20 mouse cellular contexts compared by ENCODE assay signal in the genomic region with DNA sequence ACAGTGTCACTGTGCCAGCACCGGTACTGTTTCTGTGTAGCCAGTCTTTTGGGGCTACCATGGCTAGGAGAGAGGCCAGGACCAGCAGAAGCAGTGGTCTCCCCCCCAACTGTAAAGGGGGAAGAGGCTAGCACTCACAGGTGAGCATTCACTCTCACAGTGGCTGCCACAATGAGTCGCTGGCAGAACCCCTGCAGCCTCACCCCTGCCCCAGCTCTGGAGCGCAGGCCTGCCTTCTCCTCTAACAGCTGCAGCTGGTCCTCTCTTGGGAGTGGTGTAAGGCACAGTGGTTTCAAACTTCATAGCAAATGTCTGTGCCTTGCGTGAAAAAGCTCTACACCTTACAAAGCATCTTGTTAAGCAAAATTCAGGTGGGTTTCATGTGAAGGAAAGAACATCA.
DNase-seq lines count a peak whose midpoint lies in the region; ATAC-seq and TF ChIP-seq lines count a peak whose summit lies in the region.
"Had no signal": no experiment of that assay in that cellular context is flagged by ENCODE, and none has a peak within 500 bp of the region (broad histone marks: within the 10 kb centered on the region; RNA-seq: fewer than 3 reads in every experiment).

No protein-coding gene starts in this region.

- H3K9me3 ChIP-seq in hindbrain, embryonic 13.5 days = no peaks in the 10 kb centered on the region
- H3K9me3 ChIP-seq in hindbrain, embryonic 14.5 days (ENCODE audit: control insufficient read depth, low read length) = no peaks in the 10 kb centered on the region
- H3K9me3 ChIP-seq in limb, embryonic 13.5 days = no peaks in the 10 kb centered on the region
- no peaks in the 10 kb centered on the region for H3K9me3 ChIP-seq in intestine, postnatal 0 days (ENCODE audit: control insufficient read depth)
- H3K9me3 ChIP-seq: midbrain, embryonic 15.5 days; neural tube, embryonic 13.5 days; stomach, embryonic 15.5 days had no signal

- H3K4me2 ChIP-seq in hindbrain, embryonic 13.5 days = no peak overlapping the region
- H3K4me2 ChIP-seq in hindbrain, embryonic 14.5 days (replicated peaks) = no peak overlapping the region
- no peak overlapping the region for H3K4me2 ChIP-seq in limb, embryonic 13.5 days (replicated peaks)
- no peak overlapping the region for H3K4me2 ChIP-seq in intestine, postnatal 0 days (replicated peaks; ENCODE audit: low read depth)
- H3K4me2 ChIP-seq: heart, embryonic 11.5 days; midbrain, embryonic 15.5 days; neural tube, embryonic 13.5 days; stomach, embryonic 15.5 days had no signal

- ATAC-seq in hindbrain, embryonic 13.5 days (ENCODE audit: low FRiP score) = no peak
- no peak for ATAC-seq in hindbrain, embryonic 14.5 days (ENCODE audit: low FRiP score)
- no peak for ATAC-seq in limb, embryonic 13.5 days (ENCODE audit: low FRiP score, low read depth)
- no peak for ATAC-seq in granulocyte monocyte progenitor cell, adult 5-6 weeks (replicated peaks; ENCODE audit: poor library complexity, severe bottlenecking)
- no peak for ATAC-seq in intestine, postnatal 0 days
- ATAC-seq: liver, postnatal 0 days; lung, postnatal 0 days; midbrain, embryonic 15.5 days had no signal

- no peak overlapping the region for H3K4me3 ChIP-seq in hindbrain, embryonic 13.5 days
- H3K4me3 ChIP-seq in hindbrain, embryonic 14.5 days (replicated peaks; ENCODE audit: low read length) = no peak overlapping the region
- no peak overlapping the region for H3K4me3 ChIP-seq in limb, embryonic 13.5 days
- no peak overlapping the region for H3K4me3 ChIP-seq in intestine, postnatal 0 days (ENCODE audit: low read depth, low read length)
- H3K4me3 ChIP-seq: midbrain, embryonic 15.5 days; neural tube, embryonic 13.5 days; stomach, embryonic 15.5 days had no signal

- peaks cover 39% of the 10 kb centered on the region for H3K36me3 ChIP-seq in hindbrain, embryonic 13.5 days
- H3K36me3 ChIP-seq in hindbrain, embryonic 14.5 days (replicated peaks; ENCODE audit: control insufficient read depth, insufficient read depth) = peaks cover 43% of the 10 kb centered on the region
- H3K36me3 ChIP-seq in limb, embryonic 13.5 days = peaks cover 39% of the 10 kb centered on the region
- H3K36me3 ChIP-seq in intestine, postnatal 0 days (ENCODE audit: control insufficient read depth, insufficient read depth) = no peaks in the 10 kb centered on the region
- H3K36me3 ChIP-seq: stomach, embryonic 15.5 days had no signal

- H3K27ac ChIP-seq in hindbrain, embryonic 13.5 days = peak overlapping the region; percentile 72; the same call in 1 of the 2 replicates
- H3K27ac ChIP-seq in hindbrain, embryonic 14.5 days = no peak overlapping the region
- H3K27ac ChIP-seq in limb, embryonic 13.5 days = peak overlapping the region; percentile 18; the same call in 1 of the 2 replicates
- H3K27ac ChIP-seq in intestine, postnatal 0 days (ENCODE audit: low read depth, low read length) = no peak overlapping the region
- H3K27ac ChIP-seq: macrophage; neural tube, embryonic 13.5 days; stomach, embryonic 15.5 days had no signal

- no peak for TF ChIP-seq CTCF in intestine, postnatal 0 days (IDR thresholded peaks at IDR 0.05; ENCODE audit: low read depth)

- H3K4me1 ChIP-seq in hindbrain, embryonic 13.5 days (replicated peaks) = peaks cover 59% of the 10 kb centered on the region
- H3K4me1 ChIP-seq in hindbrain, embryonic 14.5 days (replicated peaks; ENCODE audit: control insufficient read depth, insufficient read depth, low read length) = peaks cover 32% of the 10 kb centered on the region
- peaks cover 67% of the 10 kb centered on the region for H3K4me1 ChIP-seq in limb, embryonic 13.5 days
- H3K4me1 ChIP-seq in intestine, postnatal 0 days (replicated peaks; ENCODE audit: control insufficient read depth, insufficient read depth, low read length) = no peaks in the 10 kb centered on the region
- H3K4me1 ChIP-seq: stomach, embryonic 15.5 days had no signal

- no peaks in the 10 kb centered on the region for H3K27me3 ChIP-seq in hindbrain, embryonic 13.5 days
- H3K27me3 ChIP-seq in hindbrain, embryonic 14.5 days (ENCODE audit: control insufficient read depth, insufficient read depth, low read length) = no peaks in the 10 kb centered on the region
- H3K27me3 ChIP-seq in limb, embryonic 13.5 days = peaks cover 12% of the 10 kb centered on the region; the same call in 1 of the 2 replicates
- no peaks in the 10 kb centered on the region for H3K27me3 ChIP-seq in intestine, postnatal 0 days (replicated peaks; ENCODE audit: control insufficient read depth, insufficient read depth, low read length)
- H3K27me3 ChIP-seq: midbrain, embryonic 15.5 days; neural tube, embryonic 13.5 days; stomach, embryonic 15.5 days had no signal

- no peak overlapping the region for H3K9ac ChIP-seq in hindbrain, embryonic 13.5 days
- no peak overlapping the region for H3K9ac ChIP-seq in hindbrain, embryonic 14.5 days
- H3K9ac ChIP-seq in limb, embryonic 13.5 days = no peak overlapping the region
- H3K9ac ChIP-seq in intestine, postnatal 0 days (ENCODE audit: low read depth, low read length) = no peak overlapping the region
- H3K9ac ChIP-seq: liver, postnatal 0 days; midbrain, embryonic 15.5 days; neural tube, embryonic 13.5 days; stomach, embryonic 15.5 days had no signal

- 78% methylated on average over 4 of the region's 4 CpGs for WGBS in hindbrain, embryonic 13.5 days
- 75% methylated on average over 4 of the region's 4 CpGs for WGBS in hindbrain, embryonic 14.5 days
- 47% methylated on average over 4 of the region's 4 CpGs for WGBS in limb, embryonic 13.5 days
- WGBS in intestine, postnatal 0 days = 81% methylated on average over 4 of the region's 4 CpGs

- DNase-seq in hindbrain, embryonic 14.5 days (ENCODE audit: low spot score) = no peak
- DNase-seq in thymus, postnatal 0 days (ENCODE audit: low spot score) = peak; percentile 88
- DNase-seq in layer of hippocampus, adult 9-10 months (ENCODE audit: low spot score) = no peak
- DNase-seq: adrenal gland, postnatal 14 days; cerebellum, adult 8-10 months; heart, postnatal 14 days; kidney, adult 8-10 months; kidney, postnatal 25 days; liver, postnatal 0 days; retina, postnatal 1 day had no signal

Comparison
In these comparisons a context has a peak if more than half of its experiments do, and no peak if none do; other contexts are left out.
1. H3K27ac ChIP-seq: peak in hindbrain, embryonic 13.5 days (single experiment) and limb, embryonic 13.5 days (single experiment); none in hindbrain, embryonic 14.5 days (single experiment) and intestine, postnatal 0 days (single experiment).